Mouse (Mus musculus): ENCODE data around the gene Cpxm1.
"Not testable (repeated sequence)": the region's sequence is repeated elsewhere in the genome, so short reads cannot be mapped to it uniquely, and the experiment has no call there.

Gene Cpxm1

GRCm38 (mm10) chr2:130404939-130405338 is 7.6 kb upstream of the Cpxm1 start, which contains the start of the genes Gm28372 and 1700020A23Rik:
TSS of gene Gm28372 (plus strand) at chr2:130405239.
TSS of gene 1700020A23Rik (plus strand) at chr2:130405259.
- DNase-seq (ENCODE audit: extremely low read depth, insufficient read length, low spot score): no peak

GRCm38 (mm10) chr2:130401891-130402290 is 4.5 kb upstream of the Cpxm1 start:
- DNase-seq (ENCODE audit: extremely low read depth, insufficient read length, low spot score): no peak

GRCm38 (mm10) chr2:130400046-130400445 is 2.7 kb upstream of the Cpxm1 start:
- DNase-seq (ENCODE audit: extremely low read depth, insufficient read length, low spot score): no peak

GRCm38 (mm10) chr2:130398091-130398490 is 717 bp upstream of the Cpxm1 start:
- DNase-seq (ENCODE audit: extremely low read depth, insufficient read length, low spot score): no peak

GRCm38 (mm10) chr2:130395696-130396095 is 1.7 kb downstream of the Cpxm1 start:
- DNase-seq (ENCODE audit: extremely low read depth, insufficient read length, low spot score): no peak

- no peak for DNase-seq (ENCODE audit: extremely low read depth, insufficient read length, low spot score)
Observed at GRCm38 (mm10) chr2:130392836-130393235, 4.5 kb downstream of the Cpxm1 start.

GRCm38 (mm10) chr2:130390993-130391625 is 6.3 kb downstream of the Cpxm1 start:
- DNase-seq (ENCODE audit: extremely low read depth, insufficient read length, low spot score): no peak

- DNase-seq (ENCODE audit: extremely low read depth, insufficient read length, low spot score): no peak
Observed at GRCm38 (mm10) chr2:130388796-130389195, 8.6 kb downstream of the Cpxm1 start.

GRCm38 (mm10) chr2:130386212-130386611 is 11.2 kb downstream of the Cpxm1 start:
- no peak for DNase-seq (ENCODE audit: extremely low read depth, insufficient read length, low spot score)

- no peak for DNase-seq (ENCODE audit: extremely low read depth, insufficient read length, low spot score)
Observed at GRCm38 (mm10) chr2:130383895-130384294, 13.5 kb downstream of the Cpxm1 start.

GRCm38 (mm10) chr2:130383205-130383604 is 14.2 kb downstream of the Cpxm1 start:
- DNase-seq (ENCODE audit: extremely low read depth, insufficient read length, low spot score): no peak

- DNase-seq (ENCODE audit: extremely low read depth, insufficient read length, low spot score): peak; percentile 39
Observed at GRCm38 (mm10) chr2:130374951-130375350, 22.4 kb downstream of the Cpxm1 start.

- not testable (repeated sequence) for DNase-seq (ENCODE audit: extremely low read depth, insufficient read length, low spot score)
Observed at GRCm38 (mm10) chr2:130373026-130373425, 24.3 kb downstream of the Cpxm1 start.

- DNase-seq (ENCODE audit: extremely low read depth, insufficient read length, low spot score): no peak
Observed at GRCm38 (mm10) chr2:130367386-130367785, 30.0 kb downstream of the Cpxm1 start.

GRCm38 (mm10) chr2:130365211-130366094 is 31.9 kb downstream of the Cpxm1 start:
- no peak for DNase-seq (ENCODE audit: extremely low read depth, insufficient read length, low spot score)

- peak; percentile 41 for DNase-seq (ENCODE audit: extremely low read depth, insufficient read length, low spot score)
Observed at GRCm38 (mm10) chr2:130362511-130363026, 34.8 kb downstream of the Cpxm1 start.

- no peak for DNase-seq (ENCODE audit: extremely low read depth, insufficient read length, low spot score)
Observed at GRCm38 (mm10) chr2:130358852-130359251, 38.5 kb downstream of the Cpxm1 start.

GRCm38 (mm10) chr2:130357551-130357950 is 39.8 kb downstream of the Cpxm1 start:
- DNase-seq (ENCODE audit: extremely low read depth, insufficient read length, low spot score): no peak

GRCm38 (mm10) chr2:130353889-130354288 is 43.5 kb downstream of the Cpxm1 start:
- DNase-seq (ENCODE audit: extremely low read depth, insufficient read length, low spot score): no peak

- no peak for DNase-seq (ENCODE audit: extremely low read depth, insufficient read length, low spot score)
Observed at GRCm38 (mm10) chr2:130353411-130353810, 44.0 kb downstream of the Cpxm1 start.

- DNase-seq (ENCODE audit: extremely low read depth, insufficient read length, low spot score): no peak
Observed at GRCm38 (mm10) chr2:130351758-130352339, 45.5 kb downstream of the Cpxm1 start.

Data from 3134 (cell line).